Comparison of ENCODE assay signal across 27 mouse cellular contexts in the genomic region with DNA sequence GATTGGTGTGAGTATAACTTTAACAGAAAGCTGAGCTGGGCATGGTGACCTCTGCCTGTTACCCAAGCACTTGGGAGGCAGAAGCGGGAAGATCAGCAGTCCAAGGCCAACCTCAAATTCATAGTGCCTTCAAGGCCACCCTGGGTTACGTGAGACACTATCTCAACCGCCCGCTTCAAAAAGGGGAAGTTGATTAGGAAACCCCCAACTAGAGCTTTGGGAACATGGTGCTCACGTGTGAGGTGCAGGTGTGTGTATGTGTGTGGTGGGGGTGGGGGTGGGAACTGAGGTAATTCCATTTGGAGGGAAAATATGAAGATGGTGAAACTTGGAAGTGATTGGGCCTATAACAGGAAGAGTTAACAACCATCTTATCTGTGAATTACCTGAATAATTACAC. TPM values are rescaled to one million over a fixed set of nuclear protein-coding genes. Genes with fewer than 3 reads are reported as not detected.
A peak's percentile ranks its signal among the peaks of the same experiment; 100 is the strongest.
DNase-seq lines count a peak whose midpoint lies in the region; ATAC-seq and TF ChIP-seq lines count a peak whose summit lies in the region.
"Had no signal": no experiment of that assay in that cellular context is flagged by ENCODE, and none has a peak within 500 bp of the region (broad histone marks: within the 10 kb centered on the region; RNA-seq: fewer than 3 reads in every experiment).

No protein-coding gene starts in this region.

- DNase-seq in spleen, adult 2 months (ENCODE audit: low read depth in 1 of 2, low spot score in 2 of 2) = peak; percentile 57 to 85
- DNase-seq in spleen, postnatal 14 days (ENCODE audit: low spot score in 2 of 2) = no peak
- DNase-seq in MEL (ENCODE audit: low read depth, low spot score) = peak; percentile 91
- no peak for DNase-seq in right cerebral cortex, postnatal 25 days
- DNase-seq in gastrocnemius, postnatal 14 days = no peak
- no peak for DNase-seq in kidney, postnatal 14 days
- DNase-seq: cerebellum, adult 11-12 months; cerebellum, postnatal 10 days; heart, adult 2 months; heart, postnatal 14 days; kidney, postnatal 4 days; liver, embryonic 13.5 days; lung, embryonic 14.5 days; lung, postnatal 36 days; retina, postnatal 1 day; thymus, postnatal 36 days had no signal

- ATAC-seq in megakaryocyte, adult 5-6 weeks (ENCODE audit: poor library complexity, severe bottlenecking) = peak; percentile 85
- ATAC-seq: forebrain, embryonic 13.5 days; intestine, postnatal 0 days; midbrain, embryonic 13.5 days; Patski had no signal

- no peaks in the 10 kb centered on the region for H3K36me3 ChIP-seq in spleen, adult 2 months (ENCODE audit: control insufficient read depth, insufficient read depth, low read length)
- peaks cover 0 to 21% of the 10 kb centered on the region in 2 experiments; a peak in 2 of 4 replicates for H3K36me3 ChIP-seq in MEL (ENCODE audit: control insufficient read depth in 1 of 2, insufficient read depth in 2 of 2, low read length in 2 of 2)
- H3K36me3 ChIP-seq: embryonic facial prominence, embryonic 13.5 days; heart, embryonic 13.5 days; hindbrain, embryonic 12.5 days; kidney, embryonic 15.5 days; limb, embryonic 13.5 days; liver, embryonic 13.5 days; midbrain, embryonic 13.5 days; stomach, embryonic 15.5 days had no signal

- intact Hi-C loops in gastrocnemius, postnatal 14 days (cut with DNase I; ENCODE audit: low total_unique reads) = no loop called here

- 4% methylated on average over 5 of the region's 5 CpGs for WGBS in spleen, adult 2 months

- TF ChIP-seq RAD21 in MEL (IDR thresholded peaks at IDR 0.05; ENCODE audit: low read depth, low read length) = no peak

- no peak overlapping the region for H3K9ac ChIP-seq in MEL (ENCODE audit: control insufficient read depth, low read depth, low read length, poor library complexity, severe bottlenecking)
- H3K9ac ChIP-seq: embryonic facial prominence, embryonic 13.5 days; forebrain, embryonic 13.5 days; heart, embryonic 13.5 days; hindbrain, embryonic 12.5 days; kidney, embryonic 15.5 days; limb, embryonic 13.5 days; liver, embryonic 13.5 days; lung, embryonic 14.5 days; midbrain, embryonic 13.5 days; stomach, embryonic 15.5 days had no signal

- H3K4me3 ChIP-seq in spleen, adult 2 months (ENCODE audit: extremely low read depth, insufficient read depth, insufficient read length) = no peak overlapping the region
- no peak overlapping the region for H3K4me3 ChIP-seq in MEL (ENCODE audit: control insufficient read depth in 1 of 2, insufficient read depth in 1 of 2, low read depth in 2 of 2, low read length in 2 of 2)
- H3K4me3 ChIP-seq: embryonic facial prominence, embryonic 13.5 days; forebrain, embryonic 13.5 days; heart, adult 2 months; heart, embryonic 13.5 days; hindbrain, embryonic 12.5 days; kidney, embryonic 15.5 days; limb, embryonic 13.5 days; liver, embryonic 13.5 days; midbrain, embryonic 13.5 days; stomach, embryonic 15.5 days had no signal

- H3K4me1 ChIP-seq in spleen, adult 2 months (ENCODE audit: control insufficient read depth, insufficient read depth, insufficient read length) = peaks cover 7% of the 10 kb centered on the region; the same call in 1 of the 2 replicates
- peaks cover 17 to 22% of the 10 kb centered on the region in 2 experiments for H3K4me1 ChIP-seq in MEL (ENCODE audit: control insufficient read depth in 1 of 2, insufficient read depth in 2 of 2, low read length in 2 of 2)
- H3K4me1 ChIP-seq: embryonic facial prominence, embryonic 13.5 days; heart, embryonic 13.5 days; kidney, embryonic 15.5 days; liver, embryonic 13.5 days; midbrain, embryonic 13.5 days; stomach, embryonic 15.5 days had no signal

- no peak for TF ChIP-seq CTCF in spleen, adult 2 months (IDR thresholded peaks at IDR 0.05; ENCODE audit: extremely low read depth, insufficient read depth, insufficient read length, insufficient replicate concordance)
- no peak for TF ChIP-seq CTCF in MEL (IDR thresholded peaks at IDR 0.05 in 2 of 3, conservative IDR thresholded peaks at IDR 0.05 in 1 of 3; ENCODE audit: control insufficient read depth in 1 of 3, insufficient read depth in 1 of 3, low read depth in 2 of 3, low read length in 3 of 3, poor library complexity in 1 of 3, severe bottlenecking in 1 of 3)

- TF ChIP-seq POLR2A in spleen, adult 2 months (IDR thresholded peaks at IDR 0.05; ENCODE audit: low read depth, low read length) = no peak
- TF ChIP-seq POLR2A in MEL (IDR thresholded peaks at IDR 0.05; ENCODE audit: control insufficient read depth in 1 of 2, insufficient read depth in 1 of 2, low read depth in 1 of 2, low read length in 2 of 2, poor library complexity in 1 of 2) = peak in 1 of 2 experiments; percentile 31; a peak in 1 of 4 replicates

- H3K79me2 ChIP-seq in MEL (ENCODE audit: control insufficient read depth, insufficient read depth, low read length, poor library complexity) = no peaks in the 10 kb centered on the region

- peak; percentile 83 to 95 for TF ChIP-seq EP300 in MEL (IDR thresholded peaks at IDR 0.05; ENCODE audit: low read depth in 1 of 2, low read length in 2 of 2)

- no peaks in the 10 kb centered on the region for H3K9me3 ChIP-seq in MEL (replicated peaks; ENCODE audit: insufficient read depth, low read length)
- H3K9me3 ChIP-seq: embryonic facial prominence, embryonic 13.5 days; forebrain, embryonic 13.5 days; heart, embryonic 13.5 days; hindbrain, embryonic 12.5 days; kidney, embryonic 15.5 days; limb, embryonic 13.5 days; liver, embryonic 13.5 days; midbrain, embryonic 13.5 days; stomach, embryonic 15.5 days had no signal

- H3K27ac ChIP-seq in spleen, adult 2 months (ENCODE audit: insufficient read depth, low read length) = peak overlapping the region; percentile 63
- peak overlapping the region; percentile 70 for H3K27ac ChIP-seq in MEL (ENCODE audit: control insufficient read depth, low read depth, low read length)
- H3K27ac ChIP-seq: embryonic facial prominence, embryonic 13.5 days; forebrain, embryonic 13.5 days; heart, adult 2 months; heart, embryonic 13.5 days; hindbrain, embryonic 12.5 days; kidney, embryonic 15.5 days; limb, embryonic 13.5 days; liver, embryonic 13.5 days; midbrain, embryonic 13.5 days; stomach, embryonic 15.5 days had no signal

- no peaks in the 10 kb centered on the region for H3K27me3 ChIP-seq in spleen, adult 2 months (ENCODE audit: control insufficient read depth, insufficient read depth, low read length)
- H3K27me3 ChIP-seq in MEL (ENCODE audit: control insufficient read depth in 1 of 2, insufficient read depth in 2 of 2, low read length in 2 of 2) = no peaks in the 10 kb centered on the region
- H3K27me3 ChIP-seq: embryonic facial prominence, embryonic 13.5 days; forebrain, embryonic 13.5 days; heart, embryonic 13.5 days; hindbrain, embryonic 12.5 days; kidney, embryonic 15.5 days; limb, embryonic 13.5 days; liver, embryonic 13.5 days; midbrain, embryonic 13.5 days; stomach, embryonic 15.5 days had no signal

TF ChIP-seq in MEL, 35 proteins besides CTCF, POLR2A, EP300 and RAD21 (continues in another document):
- TF ChIP-seq USF2 (IDR thresholded peaks at IDR 0.05; ENCODE audit: borderline replicate concordance in 1 of 2, insufficient read depth in 1 of 2, low read depth in 1 of 2, low read length in 2 of 2) (0 out of 4 replicates have a peak, but pooled peaks of 1 of the 2 experiments have one; percentile 30), TCF12 (IDR thresholded peaks at IDR 0.05; ENCODE audit: low read depth, low read length) (peak; percentile 88), POLR2AphosphoS5 (IDR thresholded peaks at IDR 0.05; ENCODE audit: borderline replicate concordance, low read depth, low read length) (no peak), POLR2AphosphoS2 (IDR thresholded peaks at IDR 0.05; ENCODE audit: low read length) (no peak), MAFK (IDR thresholded peaks at IDR 0.05; ENCODE audit: borderline replicate concordance, low read depth, low read length) (no peak), JUND (IDR thresholded peaks at IDR 0.05; ENCODE audit: low read depth, low read length) (no peak), SMC3 (IDR thresholded peaks at IDR 0.05; ENCODE audit: low read depth, low read length) (no peak), ZMIZ1 (IDR thresholded peaks at IDR 0.05; ENCODE audit: low read depth, low read length) (peak; percentile 54; the same call in 1 of the 2 replicates), UBTF (IDR thresholded peaks at IDR 0.05; ENCODE audit: borderline replicate concordance, insufficient read depth, low read depth, low read length) (no peak), SIN3A (IDR thresholded peaks at IDR 0.05; ENCODE audit: low read length) (peak; percentile 82), ELF1 (IDR thresholded peaks at IDR 0.05; ENCODE audit: low read depth, low read length) (0 out of 2 replicates have a peak, but pooled peaks have one; percentile 36), MAZ (IDR thresholded peaks at IDR 0.05; ENCODE audit: low read depth, low read length) (peak; percentile 84), TBP (IDR thresholded peaks at IDR 0.05; ENCODE audit: low read depth, low read length) (no peak), KAT2A (conservative IDR thresholded peaks at IDR 0.05; ENCODE audit: low read depth, low read length) (peak; percentile 49), RCOR1 (IDR thresholded peaks at IDR 0.05; ENCODE audit: low read depth, low read length) (peak; percentile 77), ZNF384 (IDR thresholded peaks at IDR 0.05; ENCODE audit: low read depth, low read length) (peak; percentile 39; the same call in 1 of the 2 replicates), MYC (IDR thresholded peaks at IDR 0.05; ENCODE audit: low read depth, low read length) (peak; percentile 92), MAX (IDR thresholded peaks at IDR 0.05; ENCODE audit: low read length) (peak; percentile 91), E2F4 (IDR thresholded peaks at IDR 0.05; ENCODE audit: borderline replicate concordance, low read depth, low read length) (0 out of 2 replicates have a peak, but pooled peaks have one; percentile 47)

RNA-seq across cellular contexts. Expression of a gene that starts 19.3 kb away (rescaled TPM):
- polyA plus RNA-seq in spleen, adult 2 months (2012; rRNA removed) = 1.2 and 1.3 TPM in 2 replicates
- total RNA-seq in MEL (2012; rRNA removed) = 0.27 and 0.29 TPM in 2 replicates
- polyA plus RNA-seq in MEL (2012; ENCODE audit: insufficient read depth in 1 of 2, insufficient read length in 2 of 2, low read depth in 1 of 2, low replicate concordance in 2 of 2, missing spikeins in 1 of 2) = under 1 TPM in 1 of 2 experiments, not detected in 1; 0.56 TPM
- 0.07 TPM in 1 of 2 replicates, not detected in the other for total RNA-seq in megakaryocyte, adult 5-6 weeks (2015)
- total RNA-seq in megakaryocyte, adult 5-6 weeks (2017) = not detected in 2 replicates
- 1 to 10 TPM; 4.4 to 6.1 TPM for total RNA-seq in gastrocnemius, postnatal 14 days (2021)

RNA-seq across cellular contexts. Expression of a gene that starts 57.4 kb away (rescaled TPM):
- 49.7 and 64.5 TPM in 2 replicates for polyA plus RNA-seq in spleen, adult 2 months (2012; rRNA removed)
- total RNA-seq in MEL (2012; rRNA removed) = 950 and 1,019 TPM in 2 replicates
- polyA plus RNA-seq in MEL (2012; ENCODE audit: insufficient read depth in 1 of 2, insufficient read length in 2 of 2, low read depth in 1 of 2, low replicate concordance in 2 of 2, missing spikeins in 1 of 2) = 1,000 to 10,000 TPM in 1 of 2 experiments, 10 to 100 TPM in 1; 91.6 to 2,479 TPM
- 244 and 276 TPM in 2 replicates for total RNA-seq in megakaryocyte, adult 5-6 weeks (2015)
- total RNA-seq in megakaryocyte, adult 5-6 weeks (2017) = 240 and 264 TPM in 2 replicates
- total RNA-seq in gastrocnemius, postnatal 14 days (2021) = 10 to 100 TPM; 75.3 to 78.2 TPM

Comparison
In these comparisons a context has a peak if more than half of its experiments do, and no peak if none do; other contexts are left out.
1. DNase-seq: peak in spleen, adult 2 months (2 of 2) and MEL (single experiment); none in spleen, postnatal 14 days (0 of 2), right cerebral cortex, postnatal 25 days (single experiment), gastrocnemius, postnatal 14 days (single experiment) and kidney, postnatal 14 days (single experiment).